Mouse (Mus musculus) thymus, adult 2 months (tissue): ENCODE results near the gene Ak5.

Experiments
- CTCF ChIP-seq: fragments of 200-500 bp; IDR thresholded peaks from 2 replicates; pipeline ENCODE4 v1.5.1; 2012; ENCODE audit warnings: mild to moderate bottlenecking, control low read depth, low read length, moderate library complexity, borderline replicate concordance; ENCODE audit not compliant: control insufficient read depth, poor library complexity, insufficient read depth; ENCODE audit errors: extremely low read depth
- POLR2A ChIP-seq: fragments of 200-500 bp; IDR thresholded peaks from 2 replicates; pipeline ENCODE4 v1.6.1; 2012; ENCODE audit warnings: mild to moderate bottlenecking, low read length, control low read depth, moderate library complexity; ENCODE audit not compliant: control insufficient read depth, poor library complexity, insufficient read depth; ENCODE audit errors: extremely low read depth

DNA sequence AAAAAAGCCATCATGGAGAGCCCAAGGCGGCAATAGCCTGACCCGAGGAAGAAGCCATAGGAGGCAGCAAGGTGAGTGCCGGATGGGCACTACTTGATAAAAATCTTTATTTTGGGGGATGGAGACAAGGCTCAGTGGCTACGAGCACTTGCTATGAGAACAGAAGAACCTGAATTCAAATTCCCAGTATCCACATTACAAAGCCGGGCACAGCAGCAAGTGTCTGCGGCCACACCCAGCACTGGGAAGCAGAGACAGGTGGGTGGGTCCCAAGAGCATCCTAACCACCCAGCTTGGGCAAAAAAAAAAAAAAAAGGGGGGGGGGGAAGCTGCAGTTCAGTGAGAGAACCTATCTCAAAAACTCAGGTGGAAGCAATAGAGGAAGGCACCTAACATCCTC lies 187.8 kb downstream of the Ak5 start:
- TF ChIP-seq POLR2A (no peak), CTCF (no peak)
